Mouse (Mus musculus): ENCODE data around the gene Ces1e. TPM values are rescaled to one million over a fixed set of nuclear protein-coding genes. Genes with fewer than 3 reads are reported as not detected.
"Not testable (repeated sequence)": the region's sequence is repeated elsewhere in the genome, so short reads cannot be mapped to it uniquely, and the experiment has no call there.

Ces1e gene
- total RNA-seq, 2 experiments from 2014 or later, result not detected

- DNase-seq (ENCODE audit: extremely low spot score in 1 of 2, low spot score in 2 of 2), result no peak
- intact Hi-C loops (cut with DNase I), result no loop called here
Measured at GRCm38 (mm10) chr8:93228673-93229370, 597 bp downstream of the Ces1e start.

GRCm38 (mm10) chr8:93226471-93226870 lies 2.9 kb downstream of the Ces1e start:
- H3K27ac ChIP-seq; intact Hi-C loops (cut with DNase I); H3K4me3 ChIP-seq; DNase-seq (ENCODE audit: extremely low spot score in 1 of 2, low spot score in 2 of 2): not testable (repeated sequence)

More at GRCm38 (mm10) chr8:93228673-93229370, 597 bp downstream of the Ces1e start:
- no peak for TF ChIP-seq CTCF (IDR thresholded peaks at IDR 0.05)
- Histone ChIP-seq H3K27ac (no peak overlapping the region), H3K4me3 (no peak overlapping the region)

DNA sequence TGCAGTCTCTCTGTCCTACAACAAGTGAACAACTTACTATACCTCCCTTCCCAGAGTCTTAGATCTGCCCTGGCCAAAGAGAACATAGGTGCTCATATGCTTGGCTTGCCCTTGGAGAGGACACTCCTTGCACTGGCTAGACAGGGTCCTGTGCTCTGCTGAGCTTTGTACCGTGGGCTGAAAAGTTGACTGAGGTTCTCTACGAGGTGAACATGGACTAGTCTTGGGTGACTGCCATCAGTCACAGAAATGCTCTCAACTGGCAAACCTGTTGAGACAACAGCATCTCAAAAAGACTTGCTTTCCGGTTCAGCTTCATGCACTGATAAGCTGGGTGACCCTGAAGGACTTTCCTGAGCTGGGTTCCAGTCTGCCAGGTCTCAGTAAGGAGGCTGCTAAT lies 7.5 kb downstream of the Ces1e start:
- no peak for TF ChIP-seq CTCF (IDR thresholded peaks at IDR 0.05)
- Histone ChIP-seq H3K27ac (no peak overlapping the region), H3K4me3 (no peak overlapping the region)
- no peak for DNase-seq (ENCODE audit: extremely low spot score in 1 of 2, low spot score in 2 of 2)
- intact Hi-C loops (cut with DNase I), result no loop called here

DNA sequence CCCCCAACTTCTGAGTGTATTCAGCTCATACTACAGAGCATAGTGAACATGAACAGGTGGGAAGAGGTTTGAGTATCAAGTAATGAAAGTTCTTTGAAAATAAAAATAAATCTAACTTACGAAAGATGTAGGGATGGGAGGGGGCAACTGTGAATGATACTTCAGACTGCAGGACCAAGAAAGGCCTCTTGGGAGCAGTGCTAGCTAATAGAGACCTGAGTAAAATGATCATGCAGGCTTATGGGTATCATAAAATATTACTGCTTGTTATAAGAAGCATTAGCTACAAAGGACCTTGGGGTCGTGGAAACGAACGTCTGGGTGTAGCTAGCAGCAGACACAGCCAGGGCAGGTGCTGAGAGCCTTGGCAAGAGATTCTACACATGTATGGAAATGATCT lies 11.6 kb downstream of the Ces1e start:
- intact Hi-C loops (cut with DNase I), result loop anchor here (2.0 kb wide), 1 partner anchor 181 kb away; no protein-coding TSS in a partner anchor
- TF ChIP-seq CTCF (IDR thresholded peaks at IDR 0.05), result peak; percentile 58
- no peak overlapping the region for H3K4me3 ChIP-seq
- DNase-seq (ENCODE audit: extremely low spot score in 1 of 2, low spot score in 2 of 2), result no peak
- no peak overlapping the region for H3K27ac ChIP-seq

GRCm38 (mm10) chr8:93217375-93217774 lies 12.0 kb downstream of the Ces1e start:
- Histone ChIP-seq H3K27ac (no peak overlapping the region), H3K4me3 (no peak overlapping the region)
- no peak for DNase-seq (ENCODE audit: extremely low spot score in 1 of 2, low spot score in 2 of 2)
- TF ChIP-seq CTCF (IDR thresholded peaks at IDR 0.05), result no peak
- intact Hi-C loops (cut with DNase I), result no loop called here

- intact Hi-C loops (cut with DNase I), result no loop called here
- no peak for DNase-seq (ENCODE audit: extremely low spot score in 1 of 2, low spot score in 2 of 2)
- no peak for TF ChIP-seq CTCF (IDR thresholded peaks at IDR 0.05)
- Histone ChIP-seq H3K4me3 (no peak overlapping the region), H3K27ac (no peak overlapping the region)
Measured at GRCm38 (mm10) chr8:93211091-93211490, 18.3 kb downstream of the Ces1e start.

GRCm38 (mm10) chr8:93199146-93199545 lies 30.3 kb downstream of the Ces1e start:
- intact Hi-C loops (cut with DNase I); H3K27ac ChIP-seq; DNase-seq (ENCODE audit: extremely low spot score in 1 of 2, low spot score in 2 of 2); H3K4me3 ChIP-seq: not testable (repeated sequence)

DNA sequence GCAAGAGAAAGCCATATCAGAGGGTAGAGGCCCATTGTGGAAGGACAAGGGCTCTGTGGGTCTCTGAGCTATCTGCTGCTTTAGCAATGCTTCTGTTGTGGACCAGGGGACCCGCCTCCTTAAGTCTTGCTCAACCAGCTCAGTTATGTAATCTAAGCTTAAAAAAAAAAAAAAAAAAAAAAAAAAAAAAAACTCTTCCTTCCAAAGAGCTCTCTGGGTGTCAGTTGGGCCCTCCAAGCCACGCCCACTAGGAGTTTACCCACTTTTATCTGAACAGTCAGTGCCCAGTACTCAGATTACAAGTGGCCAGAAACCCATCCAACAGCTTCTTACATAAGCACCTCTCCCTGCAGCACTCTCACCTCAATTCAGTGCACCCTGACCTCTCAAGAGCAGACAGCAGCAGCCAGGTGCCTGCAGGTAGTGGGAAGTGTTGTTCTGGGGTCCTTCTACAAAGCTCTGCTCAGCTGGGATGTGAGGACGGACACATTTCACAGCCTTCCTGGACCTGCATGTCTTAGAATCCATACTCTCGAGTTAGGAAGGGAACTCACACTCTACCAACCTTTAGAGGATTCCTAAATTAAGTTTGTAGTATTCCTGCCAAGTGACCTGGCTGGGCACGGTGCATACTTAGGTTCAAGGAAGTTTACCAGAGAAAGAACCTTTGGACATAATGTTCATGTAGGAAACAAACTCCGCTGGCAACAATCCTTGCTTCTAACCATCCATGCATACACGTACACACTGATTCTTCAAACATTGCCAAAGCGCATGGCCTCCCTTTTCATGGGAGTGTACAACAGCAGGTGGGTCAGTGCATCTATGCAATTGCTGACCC lies 31.5 kb downstream of the Ces1e start, which contains the start of gene Ces1d:
Ces1d (minus strand) TSS at position 154 of the 841 bp plus-strand sequence.
- H3K4me3 ChIP-seq, result no peak within 1 kb of the TSS
- H3K27ac ChIP-seq, result no peak within 1 kb of the TSS
- no peak for DNase-seq (ENCODE audit: extremely low spot score in 1 of 2, low spot score in 2 of 2)
- TF ChIP-seq CTCF (IDR thresholded peaks at IDR 0.05), result no peak
- intact Hi-C loops (cut with DNase I), result no loop called here

- intact Hi-C loops (cut with DNase I), result no loop called here
- Histone ChIP-seq H3K4me3 (no peak overlapping the region), H3K27ac (no peak overlapping the region)
- DNase-seq (ENCODE audit: extremely low spot score in 1 of 2, low spot score in 2 of 2), result no peak
- no peak for TF ChIP-seq CTCF (IDR thresholded peaks at IDR 0.05)
Measured at GRCm38 (mm10) chr8:93196436-93196835, 33.0 kb downstream of the Ces1e start.

GRCm38 (mm10) chr8:93180581-93181129 lies 48.8 kb downstream of the Ces1e start:
- intact Hi-C loops (cut with DNase I), result no loop called here
- H3K4me3 ChIP-seq, result no peak overlapping the region
- no peak for TF ChIP-seq CTCF (IDR thresholded peaks at IDR 0.05)
- DNase-seq (ENCODE audit: extremely low spot score in 1 of 2, low spot score in 2 of 2), result no peak
- no peak overlapping the region for H3K27ac ChIP-seq

GRCm38 (mm10) chr8:93176593-93176992 lies 52.8 kb downstream of the Ces1e start:
- Histone ChIP-seq H3K4me3 (no peak overlapping the region), H3K27ac (no peak overlapping the region)
- DNase-seq (ENCODE audit: extremely low spot score in 1 of 2, low spot score in 2 of 2), result no peak
- no peak for TF ChIP-seq CTCF (IDR thresholded peaks at IDR 0.05)
- intact Hi-C loops (cut with DNase I), result no loop called here

- no peak for DNase-seq (ENCODE audit: extremely low spot score in 1 of 2, low spot score in 2 of 2)
- intact Hi-C loops (cut with DNase I), result no loop called here
- no peak overlapping the region for H3K4me3 ChIP-seq
- no peak overlapping the region for H3K27ac ChIP-seq
- TF ChIP-seq CTCF (IDR thresholded peaks at IDR 0.05), result no peak
Measured at GRCm38 (mm10) chr8:93174554-93174953, 54.9 kb downstream of the Ces1e start.
